Mouse (Mus musculus) mammary gland, adult 2 months (tissue): ENCODE results near the gene Gm11037. TPM values are rescaled to one million over a fixed set of nuclear protein-coding genes. Genes with fewer than 3 reads are reported as not detected.

Source experiments
- polyA plus RNA-seq: library from polyadenylated mRNA; depleted of rRNA; stranded (reverse); fragments of >200 nt; gene quantifications from 2 replicates; pipeline ENCODE4 v1.2.3, GENCODE M21; 2012; ENCODE audit warnings: low replicate concordance; rRNA removed

The Gm11037 gene
- polyA plus RNA-seq, result not detected in 2 replicates

GRCm38 (mm10) chr2:131132930-131133547, at the start of gene Gm11037:
Gene Gm11037, plus strand, starts transcription at chr2:131133497.

GRCm38 (mm10) chr2:131086667-131087390, 46.5 kb upstream of the Gm11037 start, which contains the start of gene Siglec1:
Gene Siglec1, minus strand, starts transcription at chr2:131086765.

DNA sequence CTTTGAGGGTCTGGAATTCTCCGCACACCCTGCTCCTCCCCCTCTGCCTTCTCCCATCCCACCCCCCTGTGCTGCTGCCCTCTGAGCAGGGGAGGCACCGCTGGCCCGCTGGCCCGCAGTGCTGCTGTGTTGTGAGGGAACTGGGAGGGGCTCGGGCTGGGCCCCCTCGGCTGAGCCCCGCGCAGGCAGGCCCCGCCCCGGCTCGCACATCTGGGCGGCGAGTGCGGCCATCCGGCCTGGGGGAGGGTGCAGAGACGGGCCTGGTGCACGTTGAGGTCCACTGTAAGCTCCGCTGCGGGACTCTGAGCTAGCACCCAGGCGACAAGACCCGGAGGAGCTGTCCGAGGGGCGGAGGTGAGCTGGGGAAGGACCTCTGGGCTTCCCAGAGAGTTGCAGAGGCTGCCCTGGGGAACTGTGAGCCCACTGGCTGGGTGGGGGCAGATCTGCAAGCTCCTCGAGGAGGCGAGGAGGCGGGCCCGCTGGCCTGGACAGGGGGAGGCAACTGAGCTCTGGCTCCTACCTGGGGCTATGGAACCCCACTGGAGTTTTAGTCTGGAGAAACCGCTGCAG, 6.1 kb upstream of the Gm11037 start, which contains the start of gene Hspa12b:
TSS of gene Hspa12b (plus strand) at position 120 of the 570 bp plus-strand sequence.

GRCm38 (mm10) chr2:131159938-131160581, 26.8 kb downstream of the Gm11037 start, which contains the start of gene 1700037H04Rik:
Gene 1700037H04Rik, minus strand, starts transcription at chr2:131160081.

GRCm38 (mm10) chr2:131179990-131180587, 46.8 kb downstream of the Gm11037 start, which contains the start of gene Cenpb:
Gene Cenpb, minus strand, starts transcription at chr2:131180067.

Other genes with a start within 250 kb of the Gm11037 start
- gene 4930402H24Rik, start 227.1 kb upstream of the Gm11037 start, polyA plus RNA-seq, result 48.8 and 102 TPM in 2 replicates
- 9.6 and 13.2 TPM in 2 replicates for gene Atrn, start 227.0 kb upstream of the Gm11037 start, polyA plus RNA-seq
- 18.8 and 41.7 TPM in 2 replicates for gene Gfra4, start 90.4 kb upstream of the Gm11037 start, polyA plus RNA-seq
- 57.5 and 59.8 TPM in 2 replicates for gene Adam33, start 69.7 kb upstream of the Gm11037 start, polyA plus RNA-seq
- 77.4 and 78.3 TPM in 2 replicates for gene Siglec1, start 46.7 kb upstream of the Gm11037 start, polyA plus RNA-seq
- gene Hspa12b, start 6.2 kb upstream of the Gm11037 start, polyA plus RNA-seq, result 21.6 and 30.2 TPM in 2 replicates
- 364 and 527 TPM in 2 replicates for gene 1700037H04Rik, start 26.6 kb downstream of the Gm11037 start, polyA plus RNA-seq
- 72.4 and 117 TPM in 2 replicates for gene Cenpb, start 46.6 kb downstream of the Gm11037 start, polyA plus RNA-seq
- gene Cdc25b, start 53.5 kb downstream of the Gm11037 start, polyA plus RNA-seq, result 32.2 and 37.6 TPM in 2 replicates
- gene Spef1, start 53.8 kb downstream of the Gm11037 start, polyA plus RNA-seq, result 6.2 and 6.9 TPM in 2 replicates
- gene Ap5s1, start 73.6 kb downstream of the Gm11037 start, polyA plus RNA-seq, result 60.5 and 75.8 TPM in 2 replicates
- gene Mavs, start 100.6 kb downstream of the Gm11037 start, polyA plus RNA-seq, result 77.5 and 135 TPM in 2 replicates
- 12.2 and 23.2 TPM in 2 replicates for gene Pank2, start 129.0 kb downstream of the Gm11037 start, polyA plus RNA-seq
- 4.7 and 9.1 TPM in 2 replicates for gene Rnf24, start 219.4 kb downstream of the Gm11037 start, polyA plus RNA-seq